ENCODE assay signal across 29 mouse cellular contexts in genomic region chr1:157939516-157939915, GRCm38 (mm10).
A peak's percentile ranks its signal among the peaks of the same experiment; 100 is the strongest.
DNase-seq lines count a peak whose midpoint lies in the region; ATAC-seq and TF ChIP-seq lines count a peak whose summit lies in the region.
"Had no signal": no experiment of that assay in that cellular context is flagged by ENCODE, and none has a peak within 500 bp of the region (broad histone marks: within the 10 kb centered on the region; RNA-seq: fewer than 3 reads in every experiment).

No protein-coding gene starts in this region.

- WGBS in forebrain, embryonic 14.5 days: 55% methylated on average over 1 of the region's 1 CpGs
- 92% methylated on average over 1 of the region's 1 CpGs for WGBS in forebrain, embryonic 10.5 days
- 78% methylated on average over 1 of the region's 1 CpGs for WGBS in stomach, postnatal 0 days

- H3K4me1 ChIP-seq in forebrain, embryonic 14.5 days (ENCODE audit: control insufficient read depth, insufficient read depth, low read length): peaks cover 22% of the 10 kb centered on the region
- H3K4me1 ChIP-seq in forebrain, embryonic 10.5 days: peaks cover 20% of the 10 kb centered on the region
- no peaks in the 10 kb centered on the region for H3K4me1 ChIP-seq in stomach, postnatal 0 days (replicated peaks; ENCODE audit: control insufficient read depth, insufficient read depth)
- H3K4me1 ChIP-seq: embryonic facial prominence, embryonic 10.5 days; heart, embryonic 13.5 days; kidney, embryonic 15.5 days; limb, embryonic 15.5 days; megakaryocyte, embryonic 14.5 days had no signal

- peak overlapping the region; percentile 85; the same call in 1 of the 2 replicates for H3K27ac ChIP-seq in forebrain, embryonic 14.5 days (ENCODE audit: low read depth, low read length)
- H3K27ac ChIP-seq in forebrain, embryonic 10.5 days: no peak overlapping the region
- H3K27ac ChIP-seq in stomach, postnatal 0 days (replicated peaks): no peak overlapping the region
- H3K27ac ChIP-seq: embryonic facial prominence, embryonic 10.5 days; heart, adult 2 months; heart, embryonic 13.5 days; hindbrain, embryonic 12.5 days; kidney, embryonic 15.5 days; limb, embryonic 15.5 days; liver, embryonic 14.5 days had no signal

- peak; percentile 53; the same call in 1 of the 2 replicates for ATAC-seq in forebrain, embryonic 14.5 days
- no peak for ATAC-seq in stomach, postnatal 0 days (ENCODE audit: low FRiP score, low TSS enrichment)
- ATAC-seq: Patski had no signal

- peak; percentile 78 for DNase-seq in forebrain, embryonic 14.5 days (ENCODE audit: low spot score)
- no peak for DNase-seq in forebrain, embryonic 10.5 days (ENCODE audit: extremely low spot score, low spot score)
- DNase-seq in layer of hippocampus, adult 9-11 months: peak; percentile 22
- no peak for DNase-seq in layer of hippocampus, postnatal 25 days (ENCODE audit: extremely low spot score in 1 of 2, low spot score in 1 of 2)
- DNase-seq in right cerebral cortex, postnatal 4 days: peak; percentile 4
- no peak for DNase-seq in right cerebral cortex, adult 2 months (ENCODE audit: low spot score in 2 of 2)
- DNase-seq in stomach, postnatal 0 days (ENCODE audit: low spot score): no peak
- DNase-seq: adrenal gland, postnatal 36 days; B cell, adult 2 months; gastrocnemius, postnatal 36 days; heart, adult 2 months; heart, postnatal 14 days; kidney, adult 11 months; kidney, postnatal 36 days; left cerebral cortex, postnatal 4 days; lung, embryonic 14.5 days; lung, postnatal 36 days; right cerebral cortex, adult 18-20 months; thymus, postnatal 25 days had no signal

- H3K4me3 ChIP-seq in forebrain, embryonic 14.5 days (ENCODE audit: low read depth, low read length): no peak overlapping the region
- no peak overlapping the region for H3K4me3 ChIP-seq in forebrain, embryonic 10.5 days
- H3K4me3 ChIP-seq in stomach, postnatal 0 days (ENCODE audit: low read depth, low read length): no peak overlapping the region
- H3K4me3 ChIP-seq: embryonic facial prominence, embryonic 10.5 days; heart, adult 2 months; heart, embryonic 13.5 days; hindbrain, embryonic 12.5 days; kidney, embryonic 15.5 days; limb, embryonic 15.5 days; megakaryocyte, embryonic 14.5 days had no signal

- H3K9ac ChIP-seq in forebrain, embryonic 14.5 days (ENCODE audit: low read length): no peak overlapping the region
- H3K9ac ChIP-seq in stomach, postnatal 0 days (ENCODE audit: low read length): no peak overlapping the region
- H3K9ac ChIP-seq: heart, embryonic 13.5 days; hindbrain, embryonic 12.5 days; kidney, embryonic 15.5 days; limb, embryonic 15.5 days; liver, embryonic 14.5 days; lung, embryonic 14.5 days had no signal

- no peak for TF ChIP-seq EP300 in stomach, postnatal 0 days (optimal IDR thresholded peaks at IDR 0.05)

- H3K9me3 ChIP-seq in forebrain, embryonic 14.5 days (replicated peaks; ENCODE audit: control insufficient read depth, low read length): no peaks in the 10 kb centered on the region
- no peaks in the 10 kb centered on the region for H3K9me3 ChIP-seq in forebrain, embryonic 10.5 days
- H3K9me3 ChIP-seq in stomach, postnatal 0 days (ENCODE audit: control insufficient read depth, low read length): no peaks in the 10 kb centered on the region
- H3K9me3 ChIP-seq: embryonic facial prominence, embryonic 10.5 days; heart, embryonic 13.5 days; hindbrain, embryonic 12.5 days; kidney, embryonic 15.5 days; limb, embryonic 15.5 days had no signal

- H3K36me3 ChIP-seq in forebrain, embryonic 14.5 days (ENCODE audit: control insufficient read depth, insufficient read depth, low read length): no peaks in the 10 kb centered on the region
- no peaks in the 10 kb centered on the region for H3K36me3 ChIP-seq in forebrain, embryonic 10.5 days (replicated peaks)
- no peaks in the 10 kb centered on the region for H3K36me3 ChIP-seq in stomach, postnatal 0 days (ENCODE audit: control insufficient read depth, insufficient read depth, low read length)
- H3K36me3 ChIP-seq: embryonic facial prominence, embryonic 10.5 days; G1E; heart, embryonic 13.5 days; hindbrain, embryonic 12.5 days; kidney, embryonic 15.5 days; limb, embryonic 15.5 days had no signal

- H3K27me3 ChIP-seq in forebrain, embryonic 14.5 days (replicated peaks; ENCODE audit: control insufficient read depth, insufficient read depth, low read length): no peaks in the 10 kb centered on the region
- H3K27me3 ChIP-seq in forebrain, embryonic 10.5 days (ENCODE audit: poor library complexity, severe bottlenecking): no peaks in the 10 kb centered on the region
- no peaks in the 10 kb centered on the region for H3K27me3 ChIP-seq in stomach, postnatal 0 days (ENCODE audit: control insufficient read depth, insufficient read depth, low read length)
- H3K27me3 ChIP-seq: CH12.LX; heart, embryonic 13.5 days; hindbrain, embryonic 12.5 days; kidney, embryonic 15.5 days; limb, embryonic 15.5 days; megakaryocyte, embryonic 14.5 days; Patski had no signal

- no peak for TF ChIP-seq CTCF in stomach, postnatal 0 days (IDR thresholded peaks at IDR 0.05; ENCODE audit: low read depth)

- H3K4me2 ChIP-seq in forebrain, embryonic 14.5 days (ENCODE audit: low read length): no peak overlapping the region
- H3K4me2 ChIP-seq in stomach, postnatal 0 days (replicated peaks; ENCODE audit: low read depth): no peak overlapping the region
- H3K4me2 ChIP-seq: heart, embryonic 13.5 days; hindbrain, embryonic 12.5 days; kidney, embryonic 15.5 days; limb, embryonic 15.5 days; lung, embryonic 14.5 days had no signal

Comparison
In these comparisons a context has a peak if more than half of its experiments do, and no peak if none do; other contexts are left out.
1. DNase-seq: peak in forebrain, embryonic 14.5 days (single experiment), layer of hippocampus, adult 9-11 months (single experiment) and right cerebral cortex, postnatal 4 days (single experiment); none in forebrain, embryonic 10.5 days (single experiment), layer of hippocampus, postnatal 25 days (0 of 2), right cerebral cortex, adult 2 months (0 of 2) and stomach, postnatal 0 days (single experiment).